Mouse (Mus musculus): ENCODE measurements at regions not wholly inside any gene's neighbourhood (a gene's known extent, or its start where the extent isn't known, plus 50 kb on each side); places are given as distances from the start of the nearest gene placed in this dataset.

DNA sequence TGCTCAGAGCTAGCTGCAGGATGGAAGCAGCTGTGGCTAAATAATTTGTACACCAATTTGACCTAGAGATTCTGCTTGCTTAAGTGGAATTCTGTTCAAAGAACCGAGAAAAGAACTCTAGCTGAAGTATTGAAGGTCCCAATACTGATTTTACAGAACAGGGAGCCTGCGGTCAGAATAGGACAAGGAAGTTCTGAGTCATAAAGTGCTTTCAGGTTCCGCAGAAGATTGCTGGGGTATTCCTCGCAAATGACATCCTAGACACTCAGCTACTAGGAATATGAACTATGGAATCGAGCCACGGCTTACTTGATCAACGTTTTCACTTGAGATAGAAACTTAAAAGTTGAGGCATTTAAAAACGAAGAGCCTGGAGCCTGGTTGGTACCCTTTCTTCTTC lies 127.0 kb upstream of the Tsc22d1 start:
- no peak for ATAC-seq (replicated peaks; ENCODE audit: low FRiP score, low TSS enrichment, poor library complexity, severe bottlenecking)

DNA sequence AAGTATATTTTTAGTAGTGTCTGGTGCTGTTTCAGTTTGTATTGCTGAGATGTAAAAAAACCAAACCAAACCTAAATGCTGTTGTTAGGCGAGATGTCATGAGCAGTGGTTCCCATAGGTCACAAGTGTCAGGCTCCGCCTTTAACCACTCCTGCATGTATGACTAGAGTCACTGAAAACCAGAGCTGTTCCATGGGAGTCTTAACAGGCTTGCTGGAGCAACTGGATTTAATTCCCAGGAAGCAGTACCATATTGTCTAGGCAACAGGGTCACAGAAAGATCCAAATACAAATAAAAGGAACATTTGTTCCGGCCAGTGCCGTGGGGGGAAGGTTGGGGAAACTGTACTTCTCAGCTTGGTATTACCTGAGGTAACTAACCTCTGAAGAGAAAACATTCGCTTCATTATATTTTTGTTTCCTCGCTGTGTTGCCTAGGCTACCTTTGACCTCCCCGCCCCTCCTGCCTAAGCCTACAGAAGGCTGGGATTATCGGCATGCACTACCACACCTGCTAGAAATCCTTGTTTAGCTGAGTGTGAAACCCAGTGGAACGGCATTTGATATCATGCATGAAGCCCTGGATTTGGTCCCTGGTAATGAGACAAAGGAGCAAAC lies 124.3 kb upstream of the Tsc22d1 start:
- ATAC-seq (replicated peaks; ENCODE audit: low FRiP score, low TSS enrichment, poor library complexity, severe bottlenecking) = no peak

DNA sequence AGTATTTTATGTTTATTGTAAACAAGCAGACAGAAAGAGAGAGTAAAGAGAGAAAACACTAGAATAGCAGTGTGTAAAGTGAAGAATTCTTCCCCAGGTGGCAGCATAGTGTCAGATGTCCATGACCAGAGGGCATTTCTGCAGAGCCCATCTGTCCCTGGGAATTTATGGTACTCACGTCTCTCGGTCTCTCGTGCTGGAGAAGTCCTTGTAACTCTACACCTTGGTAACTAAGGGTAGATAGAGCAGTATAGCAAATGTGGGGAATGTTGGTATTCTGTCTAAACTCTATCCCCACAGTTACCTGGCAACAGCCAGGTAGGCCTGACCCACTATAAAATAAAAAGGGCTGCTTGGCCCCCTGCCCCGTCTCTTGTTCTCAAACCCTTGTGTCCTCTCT lies 122.5 kb upstream of the Tsc22d1 start:
- no peak for ATAC-seq (replicated peaks; ENCODE audit: low FRiP score, low TSS enrichment, poor library complexity, severe bottlenecking)

DNA sequence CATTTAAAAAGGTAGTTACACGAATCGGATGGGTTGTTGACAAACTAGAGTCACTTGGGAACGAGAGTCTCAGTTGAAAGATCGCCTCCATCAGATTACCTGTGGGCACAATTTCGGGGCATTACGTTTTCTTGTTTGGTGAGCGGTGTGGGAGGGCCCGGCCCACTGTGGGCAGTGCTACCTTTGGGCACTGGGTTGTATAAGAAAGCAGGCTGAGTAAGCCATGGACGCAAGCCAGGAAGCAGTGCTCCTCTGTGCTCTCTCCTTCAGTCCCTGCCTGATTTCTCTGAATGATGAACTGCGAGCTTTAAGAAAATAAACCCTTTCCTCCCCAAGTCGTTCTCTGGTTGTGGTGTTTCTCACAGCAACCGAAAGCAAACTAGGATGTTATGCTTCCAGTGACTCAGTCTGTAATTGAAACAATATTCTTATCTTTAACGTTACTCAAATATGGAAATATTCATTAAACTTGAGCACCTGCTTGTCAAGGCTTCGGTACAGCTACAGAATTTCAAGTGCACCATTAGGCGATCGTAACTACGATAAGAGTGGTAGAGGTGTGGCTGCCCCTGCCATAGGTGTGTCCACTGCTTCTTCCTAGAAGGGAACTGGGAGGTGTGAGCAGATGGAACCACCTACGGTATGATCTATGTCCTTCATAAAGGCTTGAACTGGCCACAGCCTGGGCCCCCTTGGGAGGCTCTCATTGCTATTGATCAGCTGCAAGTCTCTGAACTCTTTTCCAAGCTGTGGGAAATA lies 119.2 kb upstream of the Tsc22d1 start:
- ATAC-seq (replicated peaks; ENCODE audit: low FRiP score, low TSS enrichment, poor library complexity, severe bottlenecking) = no peak

DNA sequence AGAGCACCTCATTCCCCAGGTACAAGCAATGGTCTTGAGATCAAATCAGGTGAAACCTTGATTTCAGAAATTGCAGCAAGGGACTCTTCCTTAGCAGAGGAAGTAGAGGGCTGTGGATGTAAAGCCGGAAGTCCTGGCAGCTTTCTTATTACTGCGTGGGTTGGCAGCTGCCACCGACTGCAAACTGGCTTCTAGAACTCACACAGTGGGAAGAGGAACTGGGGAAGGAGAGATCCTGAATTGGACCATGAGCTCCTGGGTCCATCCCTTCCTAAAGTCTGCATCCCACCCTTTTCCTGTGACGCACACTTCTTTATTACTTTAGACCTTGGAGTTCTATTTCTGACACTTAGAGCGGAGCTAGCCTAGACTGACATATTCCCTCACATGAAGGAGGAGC lies 116.9 kb upstream of the Tsc22d1 start:
- no peak for ATAC-seq (replicated peaks; ENCODE audit: low FRiP score, low TSS enrichment, poor library complexity, severe bottlenecking)

DNA sequence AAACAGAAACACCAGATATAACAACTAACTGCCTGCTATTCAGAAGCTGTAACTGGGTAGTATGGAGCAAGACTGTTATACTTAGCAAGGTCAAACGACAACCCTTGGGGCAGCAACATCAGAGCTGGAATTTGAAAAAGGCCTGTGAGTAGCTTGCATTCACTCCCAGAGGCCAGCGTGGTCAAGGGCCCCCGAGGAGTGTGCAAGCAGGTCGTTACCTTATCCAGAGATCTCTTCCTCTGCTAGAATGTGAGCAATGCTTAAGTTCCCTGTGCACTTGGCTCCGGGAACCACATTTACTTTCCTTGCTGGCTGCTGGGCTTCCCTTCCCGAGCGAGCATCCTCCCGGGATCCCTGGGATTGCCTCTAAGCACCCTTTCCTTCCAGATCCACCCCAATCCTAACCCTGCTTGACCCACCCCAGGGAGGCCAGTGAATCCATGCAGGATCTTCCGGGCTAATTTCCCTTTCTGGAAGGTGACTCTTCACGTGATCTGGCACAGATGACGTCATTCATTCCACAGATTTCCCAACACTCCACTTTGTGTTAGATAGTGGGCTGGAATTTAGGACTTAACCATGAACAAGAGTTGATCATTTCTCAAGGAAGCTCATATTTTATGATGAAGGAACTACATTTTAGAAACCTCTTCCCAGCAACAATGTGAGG lies 112.3 kb upstream of the Tsc22d1 start:
- no peak for ATAC-seq (replicated peaks; ENCODE audit: low FRiP score, low TSS enrichment, poor library complexity, severe bottlenecking)

DNA sequence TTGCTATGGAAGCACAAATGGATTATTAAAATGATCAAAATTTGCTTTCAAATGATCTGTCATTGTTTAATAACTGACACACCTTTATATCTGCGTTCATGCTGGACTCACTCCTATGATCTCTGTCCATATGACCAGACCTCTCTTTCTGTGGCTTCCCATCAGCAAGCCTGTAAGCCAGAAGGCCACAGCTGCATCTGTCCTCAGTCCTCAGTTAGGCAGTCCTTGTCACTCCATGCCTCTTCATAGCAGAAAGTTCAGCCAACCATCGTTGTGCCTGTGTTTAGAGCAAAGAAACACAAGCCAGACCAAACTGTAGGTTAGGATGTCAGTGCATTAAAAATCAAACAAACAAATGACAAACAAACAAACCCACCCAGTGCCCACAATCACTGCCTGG lies 107.2 kb upstream of the Tsc22d1 start:
- no peak for ATAC-seq (replicated peaks; ENCODE audit: low FRiP score, low TSS enrichment, poor library complexity, severe bottlenecking)

DNA sequence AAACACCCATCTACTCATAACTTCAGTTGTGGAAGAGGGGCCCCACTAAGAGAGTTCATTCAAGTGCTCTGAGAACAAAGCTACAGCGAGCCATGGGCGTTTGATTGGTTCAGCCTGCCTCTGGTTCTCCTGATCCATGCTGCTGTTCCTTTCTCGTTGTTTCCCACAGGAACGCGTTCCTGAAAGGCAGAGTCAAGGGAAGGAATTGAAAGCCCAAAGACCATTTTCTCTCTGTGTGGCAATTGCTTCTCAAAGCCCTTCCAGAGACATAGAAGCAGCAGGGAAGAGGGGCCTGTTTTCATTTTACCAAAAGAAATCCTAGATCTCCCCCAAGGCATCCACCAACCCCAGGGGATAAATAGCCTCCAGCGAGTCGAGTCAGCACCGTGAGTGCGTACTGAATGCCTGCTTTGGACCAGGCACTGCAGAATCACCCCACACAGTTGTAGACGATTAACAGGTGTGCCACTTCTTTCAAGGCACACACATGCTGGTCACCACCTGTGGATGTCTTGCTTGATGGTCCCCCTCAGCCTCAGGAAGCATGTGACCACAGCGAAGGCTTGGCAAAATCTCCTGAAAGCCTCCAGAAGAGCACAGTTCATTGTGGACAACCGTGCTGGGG lies 106.5 kb upstream of the Tsc22d1 start:
- ATAC-seq (replicated peaks; ENCODE audit: low FRiP score, low TSS enrichment, poor library complexity, severe bottlenecking) = no peak

DNA sequence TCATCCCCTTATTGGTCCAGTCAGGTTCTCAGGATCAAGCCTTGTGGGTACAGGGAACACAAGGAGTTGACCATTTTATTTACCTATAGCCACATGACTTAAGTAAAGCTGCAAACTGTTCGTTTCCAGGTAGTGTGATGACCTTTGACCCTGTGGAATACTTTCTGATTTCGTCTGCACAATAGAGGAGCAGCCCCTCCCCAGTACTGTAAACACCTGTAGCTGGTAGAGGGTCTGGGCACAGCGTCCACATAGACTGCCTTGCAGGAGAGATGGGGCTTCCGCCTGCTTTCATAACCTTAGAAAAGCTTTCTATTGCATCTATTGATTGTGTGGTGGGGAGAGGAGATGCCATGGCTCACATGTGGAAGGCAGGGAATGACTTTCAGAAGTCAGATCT lies 105.2 kb upstream of the Tsc22d1 start:
- ATAC-seq (replicated peaks; ENCODE audit: low FRiP score, low TSS enrichment, poor library complexity, severe bottlenecking) = no peak

DNA sequence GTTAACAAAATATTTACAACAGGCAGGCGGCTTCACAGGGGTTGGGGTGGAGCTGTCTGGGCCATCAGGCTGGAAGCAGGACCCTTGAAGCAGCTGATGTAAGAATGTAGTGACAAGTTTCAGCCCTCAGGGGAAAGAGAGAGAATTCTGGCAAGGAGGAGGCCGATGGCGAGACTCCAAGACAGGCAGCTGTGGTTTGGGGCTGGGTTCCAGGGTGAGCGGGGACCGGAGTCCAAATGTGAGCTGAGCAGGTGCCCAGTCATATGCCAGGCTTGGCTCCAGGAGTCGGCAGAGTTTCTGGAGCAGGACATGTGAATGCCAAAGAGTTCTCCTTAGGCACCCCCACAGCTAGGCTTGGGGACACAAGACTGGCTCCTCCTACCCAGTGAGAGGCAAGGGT lies 104.5 kb upstream of the Tsc22d1 start:
- no peak for ATAC-seq (replicated peaks; ENCODE audit: low FRiP score, low TSS enrichment, poor library complexity, severe bottlenecking)

DNA sequence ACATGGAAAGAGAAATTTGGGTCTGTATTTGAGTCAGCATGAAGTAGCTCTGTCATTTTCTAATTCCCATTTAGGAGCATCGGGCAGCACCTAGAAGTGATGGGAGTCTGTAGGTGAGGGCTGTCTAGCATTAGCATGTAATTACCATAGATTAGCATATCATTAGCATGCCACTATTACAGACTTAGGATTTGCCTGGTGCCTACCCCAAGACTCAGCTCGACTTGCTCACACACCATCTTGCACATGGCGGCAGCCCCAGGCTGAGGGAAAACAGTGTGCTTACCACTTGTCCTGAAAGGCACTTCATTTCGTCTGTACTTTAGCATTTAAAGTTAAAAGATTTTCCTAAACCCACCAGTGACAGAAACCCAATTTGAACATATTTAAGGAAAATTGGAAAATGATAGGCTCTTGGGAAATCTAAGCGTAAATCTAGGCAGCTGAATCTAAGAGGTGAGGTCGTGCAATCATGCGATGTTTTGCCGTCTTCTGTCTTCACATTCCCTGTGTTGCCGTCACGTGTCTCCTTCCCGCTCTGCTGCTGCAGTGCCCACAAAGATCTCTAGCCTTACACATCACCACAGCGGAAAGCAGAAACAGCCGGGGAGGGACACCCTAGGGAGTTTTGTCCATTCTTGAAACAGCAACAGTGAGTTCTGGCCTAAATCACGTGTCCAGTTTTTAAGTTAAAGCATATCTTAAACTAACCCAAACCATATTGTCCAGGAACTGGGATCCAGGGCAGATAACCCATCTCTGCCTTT lies 101.2 kb upstream of the Tsc22d1 start:
- no peak for ATAC-seq (replicated peaks; ENCODE audit: low FRiP score, low TSS enrichment, poor library complexity, severe bottlenecking)

DNA sequence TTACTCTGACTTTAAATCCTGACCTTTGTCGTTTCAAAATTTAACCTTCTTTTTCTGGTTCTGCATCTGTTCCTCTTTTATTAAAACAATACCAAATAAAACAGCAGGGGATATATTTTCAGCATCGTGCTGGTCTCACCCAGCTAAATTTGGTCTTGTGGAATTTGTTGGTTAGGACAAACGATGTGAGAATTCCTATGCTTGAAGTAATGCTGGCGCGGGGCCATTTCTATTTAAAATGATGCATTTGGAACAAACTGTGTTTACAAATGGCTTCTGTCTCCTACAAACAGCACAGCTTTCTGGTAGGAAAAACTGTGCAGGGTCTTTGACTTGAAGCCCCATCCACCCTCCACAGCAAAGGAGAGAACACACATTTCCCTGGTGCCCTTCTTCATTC lies 96.3 kb upstream of the Tsc22d1 start:
- ATAC-seq (replicated peaks; ENCODE audit: low FRiP score, low TSS enrichment, poor library complexity, severe bottlenecking) = no peak

DNA sequence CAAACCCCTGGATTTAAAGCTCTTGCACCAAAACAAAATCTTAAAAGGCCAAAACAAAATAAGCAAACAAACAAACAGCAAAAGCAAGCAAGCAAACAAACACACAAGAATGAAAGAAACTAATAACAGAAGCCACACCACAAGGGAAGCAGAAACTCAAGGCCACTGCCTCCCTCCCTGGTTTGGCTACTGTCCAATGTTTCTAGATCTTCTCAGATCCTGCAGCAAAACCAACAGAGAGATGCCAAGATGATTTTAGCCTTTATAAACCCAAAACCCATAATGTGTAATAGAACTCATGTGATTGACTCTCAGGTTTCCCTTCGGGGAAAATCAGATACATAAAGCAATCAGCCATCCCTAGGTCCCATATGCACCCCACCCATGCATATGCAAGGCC lies 90.5 kb upstream of the Tsc22d1 start:
- ATAC-seq (replicated peaks; ENCODE audit: low FRiP score, low TSS enrichment, poor library complexity, severe bottlenecking) = no peak

DNA sequence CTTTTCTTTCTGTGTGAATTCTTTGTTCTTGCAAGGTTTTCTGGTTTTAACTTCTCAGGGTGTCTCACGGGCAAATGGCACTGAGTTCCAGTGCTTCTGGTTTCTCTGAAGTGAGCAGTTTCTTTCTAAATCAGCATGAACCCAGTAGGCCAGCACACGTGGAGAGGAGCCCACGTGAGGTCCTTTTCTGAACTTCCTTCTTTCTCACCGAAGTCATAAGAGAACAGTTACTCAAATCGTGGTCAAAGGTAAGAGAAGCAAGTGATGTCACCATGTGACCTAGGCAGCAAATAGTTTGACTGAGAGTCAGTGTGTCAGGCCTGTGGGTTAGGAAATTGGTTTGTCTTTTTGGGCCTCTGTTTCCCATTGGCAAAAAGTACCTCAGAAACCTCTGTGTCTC lies 84.8 kb upstream of the Tsc22d1 start:
- no peak for ATAC-seq (replicated peaks; ENCODE audit: low FRiP score, low TSS enrichment, poor library complexity, severe bottlenecking)

DNA sequence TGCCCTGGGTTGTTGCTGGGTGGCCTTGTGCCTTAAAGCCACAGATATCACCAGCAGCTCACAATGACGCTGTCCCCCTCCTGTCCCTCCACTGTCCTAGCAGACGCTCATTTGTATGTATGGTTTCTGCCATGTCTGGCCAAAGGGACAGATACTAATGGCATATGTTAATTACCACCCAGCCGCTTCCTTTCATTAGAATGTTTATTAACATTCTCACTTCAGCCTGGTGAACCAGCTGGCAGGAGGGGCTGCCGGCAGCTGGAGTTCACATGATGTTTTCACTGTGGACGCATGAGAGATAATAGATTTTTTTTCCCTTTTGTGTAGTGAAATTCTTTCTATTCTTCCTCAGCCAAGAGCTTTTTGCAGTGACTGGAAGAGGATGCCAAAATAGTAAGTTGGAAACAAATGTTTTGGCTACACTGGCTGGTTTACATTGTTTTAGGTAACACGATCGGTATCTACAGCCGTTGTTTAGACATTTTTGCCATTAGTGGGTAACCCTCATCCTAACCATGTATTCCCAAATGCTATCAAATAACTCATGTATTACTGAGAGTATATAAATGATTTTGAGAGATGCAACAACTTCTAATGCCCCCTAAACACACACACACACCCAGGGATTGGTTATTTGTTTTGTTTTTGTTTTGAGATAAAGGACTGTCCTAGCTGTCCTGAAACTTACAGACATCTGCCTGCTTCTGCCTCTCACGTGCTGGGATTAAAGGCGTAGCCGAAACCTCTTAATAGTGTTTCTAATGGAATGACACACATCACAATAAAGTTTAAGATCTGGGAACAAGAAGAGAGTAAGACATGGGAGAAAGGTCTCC lies 83.0 kb upstream of the Tsc22d1 start:
- no peak for ATAC-seq (replicated peaks; ENCODE audit: low FRiP score, low TSS enrichment, poor library complexity, severe bottlenecking)

DNA sequence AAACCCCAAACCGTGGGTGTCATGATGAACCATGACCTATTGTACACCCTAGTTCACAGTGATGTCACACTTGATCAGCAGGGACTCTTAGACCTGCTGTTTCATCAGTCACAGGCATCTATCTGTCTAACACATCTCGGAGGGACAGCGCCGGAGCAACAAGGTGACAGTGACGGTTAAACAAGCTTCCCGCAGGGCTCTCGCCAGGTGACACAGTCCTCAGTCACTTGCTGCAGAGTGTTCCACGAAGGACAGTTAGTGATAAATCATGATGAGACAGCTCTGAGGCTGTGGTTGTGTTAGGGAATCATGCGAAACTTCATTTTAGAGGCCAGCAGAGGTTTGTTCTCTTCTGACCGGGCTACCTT lies 82.4 kb upstream of the Tsc22d1 start:
- no peak for ATAC-seq (replicated peaks; ENCODE audit: low FRiP score, low TSS enrichment, poor library complexity, severe bottlenecking)

DNA sequence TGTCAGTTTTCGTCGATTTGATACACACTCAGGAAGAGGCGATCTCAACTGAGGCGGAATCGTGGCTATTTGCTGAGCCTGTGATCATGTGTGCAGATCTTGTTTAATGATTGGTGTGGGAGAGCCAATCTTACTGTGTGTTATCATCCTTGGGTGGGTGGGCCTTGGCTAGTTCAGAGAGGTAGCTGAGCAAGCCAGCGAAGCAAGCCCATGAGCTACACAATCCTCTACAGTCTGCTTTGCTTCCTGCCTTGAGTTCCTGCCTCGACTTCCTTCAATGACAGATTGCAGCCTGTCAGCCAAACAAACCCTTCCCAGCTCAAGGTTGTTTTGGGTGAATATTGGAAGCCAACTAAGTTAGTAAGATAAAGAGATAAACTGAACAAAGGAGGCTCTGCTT lies 74.0 kb upstream of the Tsc22d1 start:
- no peak for ATAC-seq (replicated peaks; ENCODE audit: low FRiP score, low TSS enrichment, poor library complexity, severe bottlenecking)

DNA sequence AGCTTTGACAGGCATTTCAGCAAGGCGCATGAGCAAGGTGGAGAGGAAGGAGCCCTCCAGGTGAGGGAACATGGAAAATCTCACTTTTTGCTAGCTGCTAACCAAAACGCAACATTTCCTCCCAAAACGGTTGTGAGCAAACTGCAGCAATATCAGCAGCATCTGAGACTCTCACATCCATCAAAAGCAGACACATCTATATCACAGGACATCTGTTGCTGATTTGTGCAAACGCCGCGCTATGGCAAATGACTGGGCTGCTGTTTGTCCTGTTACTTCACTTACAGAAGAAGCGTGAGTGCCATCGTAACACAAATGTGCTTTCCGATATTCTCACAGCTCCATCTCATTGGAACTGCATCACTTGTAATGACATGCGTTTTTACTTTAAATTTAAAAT lies 73.5 kb upstream of the Tsc22d1 start:
- no peak for ATAC-seq (replicated peaks; ENCODE audit: low FRiP score, low TSS enrichment, poor library complexity, severe bottlenecking)

DNA sequence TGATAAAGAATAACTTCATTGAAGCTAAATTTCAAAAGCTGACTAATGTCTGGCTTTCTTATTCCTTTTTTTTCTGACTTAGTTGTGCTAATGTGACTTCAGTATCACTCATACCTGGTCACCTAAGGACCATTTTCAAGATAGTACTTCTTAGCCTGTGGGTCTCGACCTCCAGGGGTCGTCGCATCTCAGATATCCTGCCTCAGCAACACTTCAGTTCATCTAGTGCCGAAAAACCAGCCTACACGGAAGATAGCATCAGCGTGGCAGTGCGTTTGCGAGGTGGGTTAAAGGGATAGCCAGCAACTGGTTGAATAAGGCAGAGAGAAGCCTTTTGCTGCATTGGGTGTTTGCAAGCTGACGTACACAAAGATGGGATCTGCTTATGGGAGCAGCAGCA lies 62.9 kb upstream of the Tsc22d1 start:
- ATAC-seq (replicated peaks; ENCODE audit: low FRiP score, low TSS enrichment, poor library complexity, severe bottlenecking) = no peak

All from megakaryocyte-erythroid progenitor cell, adult 5-6 weeks (primary cell).